Mouse (Mus musculus) erythroblast, embryonic 14.5 days (primary cell): Measurements from ENCODE around the gene Ceacam10. TPM values are rescaled to one million over a fixed set of nuclear protein-coding genes. Genes with fewer than 3 reads are reported as not detected.

Experiments used
- H3K27me3 ChIP-seq: 2 replicates; pipeline ENCODE4 v1.6.1; 2012; ENCODE audit warnings: inconsistent platforms; ENCODE audit not compliant: control insufficient read depth
- H3K36me3 ChIP-seq: 2 replicates; pipeline ENCODE4 v1.6.1; 2012; ENCODE audit warnings: mild to moderate bottlenecking, inconsistent platforms; ENCODE audit not compliant: control insufficient read depth
- H3K4me1 ChIP-seq: 2 replicates; pipeline ENCODE4 v1.6.1; 2012; ENCODE audit warnings: inconsistent platforms; ENCODE audit not compliant: control insufficient read depth
- H3K4me3 ChIP-seq: replicated peaks from 2 replicates; pipeline ENCODE3; 2012; ENCODE audit warnings: moderate library complexity, mild to moderate bottlenecking, inconsistent platforms
- H3K9me3 ChIP-seq: 2 replicates; pipeline ENCODE4 v1.6.1; 2012; ENCODE audit warnings: low read length, inconsistent platforms, mixed read lengths; ENCODE audit not compliant: control insufficient read depth
- GATA1 ChIP-seq: IDR thresholded peaks from 2 replicates; pipeline ENCODE4 v1.6.1; 2012; ENCODE audit warnings: low read length, inconsistent platforms, mixed read lengths
- TAL1 ChIP-seq: IDR thresholded peaks from 3 replicates; pipeline ENCODE4 v1.6.1; 2012; ENCODE audit warnings: low read length, inconsistent platforms, mixed read lengths
- polyA plus RNA-seq: library from polyadenylated mRNA; stranded (reverse); fragments of >175 nt; gene quantifications from 2 replicates; pipeline ENCODE4 v1.2.3, GENCODE M21; 2012

The Ceacam10 gene
- polyA plus RNA-seq, 1 experiment: not detected

DNA sequence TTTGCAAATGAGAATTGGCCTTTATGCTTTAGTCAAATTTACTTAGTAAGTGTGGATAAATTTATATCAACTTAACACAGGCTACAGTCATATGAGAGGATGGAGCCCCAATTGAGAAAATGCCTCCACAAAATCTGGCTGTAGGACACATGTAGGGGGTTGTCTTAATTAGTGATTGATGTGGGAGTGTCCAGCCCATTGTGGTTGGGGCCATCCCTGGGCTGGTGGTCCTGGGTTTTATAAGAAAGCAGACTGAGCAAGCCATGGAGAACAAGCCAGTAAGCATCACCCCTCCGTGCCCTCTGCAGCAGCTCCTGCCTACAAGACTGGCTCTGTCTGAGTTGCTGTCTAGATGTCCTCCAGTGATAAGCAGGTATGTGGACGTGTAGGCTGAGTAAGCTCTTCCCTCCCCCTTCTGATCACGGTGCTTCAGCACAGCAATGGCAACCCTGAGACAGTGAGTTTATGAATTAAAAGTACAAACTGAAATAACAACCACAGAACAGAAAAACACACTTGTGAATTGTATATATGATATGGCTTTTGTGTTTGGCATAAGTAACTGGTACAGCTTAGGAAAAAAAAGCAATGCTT is 3.0 kb upstream of the Ceacam10 start:
- no peak overlapping the region for H3K4me3 ChIP-seq
- no peak for TF ChIP-seq GATA1
- no peak for TF ChIP-seq TAL1
- no peaks in the 10 kb centered on the region for H3K27me3 ChIP-seq
- no peaks in the 10 kb centered on the region for H3K4me1 ChIP-seq
- no peaks in the 10 kb centered on the region for H3K36me3 ChIP-seq
- no peaks in the 10 kb centered on the region for H3K9me3 ChIP-seq

DNA sequence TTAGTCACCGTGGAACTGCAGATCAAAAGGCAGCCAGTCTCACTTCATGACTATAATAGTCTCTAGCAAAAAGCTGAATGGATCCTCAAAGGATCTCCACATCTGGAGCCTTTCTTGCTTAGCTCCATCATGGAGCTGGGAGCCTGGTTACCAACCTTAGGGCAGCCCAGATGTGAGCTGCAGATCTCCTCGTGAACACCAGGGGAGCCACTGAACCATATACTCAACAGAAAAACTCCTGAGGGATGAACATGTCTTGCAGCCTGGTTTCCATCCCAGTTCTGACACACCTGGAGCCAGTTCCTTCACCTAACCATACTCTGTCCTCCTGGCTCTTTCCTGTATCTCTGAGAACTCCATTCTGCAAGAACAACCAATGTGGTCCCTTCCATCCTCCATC is 861 bp upstream of the Ceacam10 start:
- Histone ChIP-seq H3K9me3 (no peaks in the 10 kb centered on the region), H3K27me3 (no peaks in the 10 kb centered on the region), H3K36me3 (no peaks in the 10 kb centered on the region), H3K4me3 (no peak overlapping the region), H3K4me1 (no peaks in the 10 kb centered on the region)
- TF ChIP-seq GATA1 (no peak), TAL1 (no peak)

DNA sequence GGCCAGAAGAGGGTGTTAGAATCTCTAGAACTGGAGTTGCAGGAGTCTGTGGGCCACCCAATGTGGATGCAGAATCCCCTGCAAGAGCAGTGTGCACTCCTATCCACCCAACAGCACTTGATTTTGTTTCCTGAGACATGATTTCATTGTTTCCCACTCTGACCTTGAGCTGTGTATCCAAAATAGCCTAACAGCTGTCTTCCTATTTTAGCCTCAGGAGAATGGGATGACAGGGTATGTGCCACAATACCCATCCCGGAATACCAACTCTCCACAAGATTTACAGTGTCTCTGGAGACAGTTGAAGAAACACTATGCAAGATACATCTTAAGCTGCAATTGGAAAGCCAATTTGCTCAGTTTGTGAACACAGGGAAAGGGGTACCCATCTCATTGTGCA is 20.9 kb downstream of the Ceacam10 start:
- no peaks in the 10 kb centered on the region for H3K36me3 ChIP-seq
- no peaks in the 10 kb centered on the region for H3K4me1 ChIP-seq
- TF ChIP-seq TAL1 (no peak), GATA1 (no peak)
- no peaks in the 10 kb centered on the region; the same call in 1 of the 2 replicates for H3K9me3 ChIP-seq
- no peaks in the 10 kb centered on the region for H3K27me3 ChIP-seq
- no peak overlapping the region for H3K4me3 ChIP-seq

DNA sequence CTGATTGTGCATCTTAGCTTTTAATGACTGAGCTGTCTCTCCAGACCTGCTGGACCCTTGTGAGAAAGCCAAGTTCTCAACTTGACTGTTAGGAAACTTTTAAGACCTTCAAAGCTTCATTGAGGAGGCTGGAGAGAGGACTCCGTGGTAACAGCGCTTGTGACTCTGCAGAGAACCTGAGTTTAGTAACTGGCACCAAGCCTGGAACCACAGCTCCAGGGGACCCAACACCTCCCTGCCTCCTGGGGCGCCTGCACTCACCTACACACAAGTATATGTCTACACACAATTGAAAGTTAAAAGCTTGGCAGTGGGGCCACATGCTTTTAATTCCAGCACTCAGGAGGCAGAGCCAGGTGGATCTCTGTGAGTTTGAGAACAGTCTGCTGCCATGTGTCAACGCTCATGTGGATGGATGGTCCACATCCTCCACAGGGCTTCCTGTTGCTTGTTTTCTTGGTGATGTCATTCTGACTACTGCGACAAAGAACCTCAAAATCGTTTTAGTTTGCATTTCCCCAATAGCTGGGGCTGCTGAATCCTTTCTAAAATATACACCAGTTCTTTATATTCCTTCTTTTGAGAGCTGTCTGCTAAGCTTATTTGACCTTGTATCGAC is 25.3 kb downstream of the Ceacam10 start:
- Histone ChIP-seq H3K4me1 (no peaks in the 10 kb centered on the region), H3K27me3 (no peaks in the 10 kb centered on the region), H3K9me3 (no peaks in the 10 kb centered on the region; the same call in 1 of the 2 replicates), H3K36me3 (no peaks in the 10 kb centered on the region), H3K4me3 (no peak overlapping the region)
- TF ChIP-seq TAL1 (no peak), GATA1 (no peak)

DNA sequence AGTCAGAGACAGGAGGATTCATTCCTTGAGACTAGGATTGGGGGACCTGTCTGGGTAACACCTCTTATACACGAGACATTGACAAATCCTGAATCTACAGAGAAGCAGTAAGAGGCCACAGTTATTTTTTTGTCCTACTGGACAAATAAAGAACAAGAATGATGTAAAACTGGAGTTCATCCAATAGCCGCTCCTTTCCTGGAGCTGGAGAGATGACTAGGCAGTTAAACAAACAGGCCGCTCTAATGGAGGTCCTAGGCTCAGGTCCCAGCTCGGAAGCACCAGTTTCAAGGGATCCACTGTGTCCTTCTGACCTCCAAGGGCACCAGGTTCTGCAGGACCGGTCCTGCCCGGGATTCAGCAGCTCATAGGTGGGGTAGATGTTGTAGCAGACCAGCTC is 27.8 kb downstream of the Ceacam10 start:
- H3K9me3 ChIP-seq: no peaks in the 10 kb centered on the region
- H3K36me3 ChIP-seq: no peaks in the 10 kb centered on the region
- no peak overlapping the region for H3K4me3 ChIP-seq
- H3K27me3 ChIP-seq: no peaks in the 10 kb centered on the region
- no peak for TF ChIP-seq TAL1
- no peak for TF ChIP-seq GATA1
- H3K4me1 ChIP-seq: no peaks in the 10 kb centered on the region

DNA sequence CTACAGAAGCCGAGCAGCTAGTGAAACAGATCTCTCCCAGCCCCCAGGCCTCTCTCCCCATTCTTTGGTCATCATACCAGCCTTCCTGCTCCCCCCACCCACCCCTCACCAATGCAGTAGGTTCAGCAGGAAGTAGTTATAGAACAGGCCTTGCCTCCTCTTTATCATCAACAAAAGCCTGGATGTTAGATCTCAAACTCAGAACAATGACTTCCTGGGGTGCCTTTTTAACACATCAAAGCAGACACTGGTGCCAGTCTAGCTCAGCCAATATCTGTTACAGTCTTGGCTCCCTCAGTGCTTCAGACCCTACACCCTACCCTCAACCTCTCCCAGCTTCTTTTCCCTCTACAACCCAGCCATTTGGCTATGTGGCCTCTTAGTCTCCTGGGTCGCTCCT is 32.0 kb downstream of the Ceacam10 start:
- H3K9me3 ChIP-seq: no peaks in the 10 kb centered on the region
- no peaks in the 10 kb centered on the region for H3K36me3 ChIP-seq
- no peaks in the 10 kb centered on the region for H3K4me1 ChIP-seq
- TF ChIP-seq TAL1: no peak
- no peak for TF ChIP-seq GATA1
- no peak overlapping the region for H3K4me3 ChIP-seq
- no peaks in the 10 kb centered on the region for H3K27me3 ChIP-seq

DNA sequence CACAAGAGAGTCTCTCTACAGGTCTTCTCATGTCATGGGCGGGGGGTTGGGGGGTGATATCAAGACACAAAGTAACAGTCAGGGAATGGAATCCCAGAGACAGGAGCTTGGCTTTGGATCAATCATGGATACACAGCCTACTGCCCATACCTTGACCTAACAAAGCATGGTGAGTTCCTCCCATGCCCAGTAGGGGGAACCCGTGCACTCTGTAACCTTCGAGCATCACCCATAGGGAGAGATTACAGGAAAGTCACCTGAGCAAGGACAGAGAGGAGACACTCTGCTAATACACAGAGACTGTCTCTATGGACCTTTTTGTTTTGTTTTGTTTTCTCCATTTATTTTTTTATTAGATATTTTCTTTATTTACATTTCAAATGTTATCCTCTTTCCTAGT is 40.5 kb downstream of the Ceacam10 start:
- Histone ChIP-seq H3K4me1 (no peaks in the 10 kb centered on the region), H3K27me3 (peaks cover 2% of the 10 kb centered on the region; the same call in 1 of the 2 replicates), H3K9me3 (no peaks in the 10 kb centered on the region), H3K36me3 (no peaks in the 10 kb centered on the region), H3K4me3 (no peak overlapping the region)
- TF ChIP-seq TAL1: no peak
- TF ChIP-seq GATA1: no peak; the same call in 1 of the 2 replicates

DNA sequence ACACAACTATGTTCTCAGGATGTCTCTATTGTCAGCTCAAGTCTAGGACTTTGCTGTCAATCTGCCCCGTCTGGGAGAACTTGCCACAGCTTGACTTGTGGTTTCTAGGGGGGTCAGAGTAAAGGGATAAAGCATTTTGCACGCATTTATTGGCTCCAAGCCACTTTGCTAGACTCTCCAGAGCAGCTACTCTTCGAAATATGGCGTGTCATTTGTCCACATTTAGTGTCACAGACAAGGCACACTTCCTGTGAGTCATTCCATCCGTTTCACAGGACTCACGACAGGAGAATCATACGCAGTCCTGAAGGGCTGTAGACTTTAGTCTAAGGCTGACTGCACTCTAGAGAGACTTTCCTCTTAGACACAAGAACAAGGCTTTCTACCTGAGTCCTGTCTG is 47.4 kb downstream of the Ceacam10 start:
- no peaks in the 10 kb centered on the region for H3K36me3 ChIP-seq
- TF ChIP-seq TAL1: no peak
- no peak for TF ChIP-seq GATA1
- no peaks in the 10 kb centered on the region for H3K9me3 ChIP-seq
- no peaks in the 10 kb centered on the region for H3K4me1 ChIP-seq
- H3K27me3 ChIP-seq: peaks cover 2% of the 10 kb centered on the region; the same call in 1 of the 2 replicates
- H3K4me3 ChIP-seq: no peak overlapping the region

DNA sequence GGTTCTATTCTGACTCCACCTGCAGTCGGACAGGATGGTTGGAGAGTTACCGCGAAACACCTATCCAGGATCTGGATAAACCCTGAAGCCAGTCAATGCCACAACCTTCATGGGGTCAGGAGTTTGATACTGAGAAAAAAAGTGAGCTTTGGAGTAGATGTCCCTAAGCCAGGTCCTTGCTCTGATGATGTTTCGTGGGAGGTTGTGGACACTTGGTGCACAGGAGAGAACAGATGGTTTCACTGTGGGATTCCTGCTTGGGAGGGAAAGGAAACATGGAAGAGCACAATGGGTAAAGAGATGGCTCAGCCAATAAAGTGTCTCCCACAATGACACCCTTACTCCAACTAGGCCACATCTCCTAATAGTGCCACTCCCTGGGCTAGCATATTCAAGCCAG is 50.2 kb downstream of the Ceacam10 start:
- TF ChIP-seq GATA1 (no peak), TAL1 (no peak)
- no peak overlapping the region for H3K4me3 ChIP-seq
- H3K27me3 ChIP-seq: peaks cover 12% of the 10 kb centered on the region
- H3K9me3 ChIP-seq: no peaks in the 10 kb centered on the region
- no peaks in the 10 kb centered on the region for H3K36me3 ChIP-seq
- H3K4me1 ChIP-seq: no peaks in the 10 kb centered on the region

Other genes starting within 250 kb of the Ceacam10 start
- 0.18 and 0.20 TPM in 2 replicates for gene Irgq, start 246.5 kb upstream of the Ceacam10 start, polyA plus RNA-seq
- not detected in 2 replicates for gene Pinlyp, start 231.1 kb upstream of the Ceacam10 start, polyA plus RNA-seq
- gene Xrcc1, start 230.9 kb upstream of the Ceacam10 start, polyA plus RNA-seq: 32.1 and 34.8 TPM in 2 replicates
- 1.8 and 1.9 TPM in 2 replicates for gene Ethe1, start 189.7 kb upstream of the Ceacam10 start, polyA plus RNA-seq
- 0.08 TPM in 1 of 2 replicates, not detected in the other for gene Zfp575, start 189.6 kb upstream of the Ceacam10 start, polyA plus RNA-seq
- gene Phldb3, start 166.4 kb upstream of the Ceacam10 start, polyA plus RNA-seq: 0.03 and 0.09 TPM in 2 replicates
- gene Lypd3, start 140.7 kb upstream of the Ceacam10 start, polyA plus RNA-seq: not detected in 2 replicates
- gene Tex101, start 100.5 kb upstream of the Ceacam10 start, polyA plus RNA-seq: not detected in 2 replicates
- gene BC049730, start 68.0 kb upstream of the Ceacam10 start, polyA plus RNA-seq: 0.24 and 0.66 TPM in 2 replicates
- gene Gm4763, start 50.3 kb upstream of the Ceacam10 start, polyA plus RNA-seq: not detected in 2 replicates
- 0.02 and 0.12 TPM in 2 replicates for gene Cd177, start 16.9 kb upstream of the Ceacam10 start, polyA plus RNA-seq
- gene Gm9844, start 85.0 kb downstream of the Ceacam10 start, polyA plus RNA-seq: 2.5 and 6.9 TPM in 2 replicates
- gene Lypd4, start 92.7 kb downstream of the Ceacam10 start, polyA plus RNA-seq: 0.06 TPM in 1 of 2 replicates, not detected in the other
- not detected in 2 replicates for gene Dmrtc2, start 92.9 kb downstream of the Ceacam10 start, polyA plus RNA-seq
- gene Rps19, start 107.2 kb downstream of the Ceacam10 start, polyA plus RNA-seq: 189 and 353 TPM in 2 replicates
- gene Cd79a, start 120.2 kb downstream of the Ceacam10 start, polyA plus RNA-seq: 0.08 and 0.10 TPM in 2 replicates
- gene Arhgef1, start 125.7 kb downstream of the Ceacam10 start, polyA plus RNA-seq: 20.6 and 20.7 TPM in 2 replicates
- not detected in 2 replicates for gene Gm4881, start 167.3 kb downstream of the Ceacam10 start, polyA plus RNA-seq
- 10.4 and 12.9 TPM in 2 replicates for gene Rabac1, start 195.5 kb downstream of the Ceacam10 start, polyA plus RNA-seq
- gene Atp1a3, start 228.8 kb downstream of the Ceacam10 start, polyA plus RNA-seq: 0.10 and 0.11 TPM in 2 replicates